ENCODE assay signal across 8 mouse cellular contexts in genomic region chr5:76974554-76975285, GRCm38 (mm10). TPM values are rescaled to one million over a fixed set of nuclear protein-coding genes. Genes with fewer than 3 reads are reported as not detected.
A peak's percentile ranks its signal among the peaks of the same experiment; 100 is the strongest.
DNase-seq lines count a peak whose midpoint lies in the region; ATAC-seq lines count a peak whose summit lies in the region.

TSS of gene Srp72 (plus strand) at chr5:76974683.

- intact Hi-C loops in left cerebral cortex, postnatal 4 days (cut with DNase I): no loop called here

- under 1% methylated on average over 60 of the region's 60 CpGs for WGBS in embryonic facial prominence, embryonic 11.5 days
- WGBS in midbrain, embryonic 11.5 days: under 1% methylated on average over 57 of the region's 60 CpGs

- peak within 1 kb of the TSS; percentile 78 for H3K4me2 ChIP-seq in embryonic facial prominence, embryonic 11.5 days (ENCODE audit: low read depth, low read length)
- peak within 1 kb of the TSS; percentile 88 for H3K4me2 ChIP-seq in midbrain, embryonic 11.5 days

- H3K27ac ChIP-seq in embryonic facial prominence, embryonic 11.5 days (replicated peaks; ENCODE audit: low read depth, low read length): no peak within 1 kb of the TSS; the same call in 1 of the 2 replicates
- peak within 1 kb of the TSS; percentile 33 for H3K27ac ChIP-seq in midbrain, embryonic 11.5 days (ENCODE audit: low read depth, low read length)

- peak within 1 kb of the TSS; percentile 82 for H3K9ac ChIP-seq in embryonic facial prominence, embryonic 11.5 days (replicated peaks; ENCODE audit: low read length)
- peak within 1 kb of the TSS; percentile 67 for H3K9ac ChIP-seq in midbrain, embryonic 11.5 days (ENCODE audit: low read length)

- H3K27me3 ChIP-seq in embryonic facial prominence, embryonic 11.5 days (ENCODE audit: control insufficient read depth, insufficient read depth, low read length): no peaks in the 10 kb centered on the region
- H3K27me3 ChIP-seq in midbrain, embryonic 11.5 days (ENCODE audit: control insufficient read depth, insufficient read depth, low read length): no peaks in the 10 kb centered on the region

- no peaks in the 10 kb centered on the region; the same call in none of the 2 replicates for H3K36me3 ChIP-seq in embryonic facial prominence, embryonic 11.5 days (replicated peaks; ENCODE audit: control insufficient read depth, insufficient read depth, low read depth, low read length)
- H3K36me3 ChIP-seq in midbrain, embryonic 11.5 days (ENCODE audit: control insufficient read depth, insufficient read depth, low read length): peaks cover 7% of the 10 kb centered on the region; the same call in 1 of the 2 replicates

- H3K4me3 ChIP-seq in embryonic facial prominence, embryonic 11.5 days (ENCODE audit: low read depth, low read length): peak within 1 kb of the TSS; percentile 91
- peak within 1 kb of the TSS; percentile 58 for H3K4me3 ChIP-seq in midbrain, embryonic 11.5 days (ENCODE audit: low read depth, low read length)

- DNase-seq in adrenal gland, postnatal 25 days: peak; percentile 89
- DNase-seq in embryonic facial prominence, embryonic 11.5 days (ENCODE audit: low spot score): peak; percentile 92
- peak; percentile 99 for DNase-seq in heart, adult 11 months
- DNase-seq in kidney, adult 11 months: peak; percentile 75
- peak; percentile 88 for DNase-seq in left cerebral cortex, postnatal 4 days
- peak; percentile 98 for DNase-seq in midbrain, embryonic 11.5 days (ENCODE audit: low spot score, missing footprints)
- peak; percentile 92 for DNase-seq in right cerebral cortex, postnatal 4 days
- peak; percentile 94 for DNase-seq in yolk sac, embryonic 10.5 days (ENCODE audit: low spot score)

- no peaks in the 10 kb centered on the region; the same call in 1 of the 2 replicates for H3K4me1 ChIP-seq in embryonic facial prominence, embryonic 11.5 days (ENCODE audit: control insufficient read depth, insufficient read depth, low read length)
- peaks cover 11% of the 10 kb centered on the region for H3K4me1 ChIP-seq in midbrain, embryonic 11.5 days (ENCODE audit: control insufficient read depth, insufficient read depth, low read length)

- peak; percentile 91 for ATAC-seq in embryonic facial prominence, embryonic 11.5 days (replicated peaks; ENCODE audit: insufficient number of reproducible peaks, low FRiP score, low TSS enrichment, low read depth)
- peak; percentile 97 for ATAC-seq in midbrain, embryonic 11.5 days (ENCODE audit: low FRiP score)

- H3K9me3 ChIP-seq in embryonic facial prominence, embryonic 11.5 days (replicated peaks; ENCODE audit: control insufficient read depth, low read length): no peaks in the 10 kb centered on the region
- H3K9me3 ChIP-seq in midbrain, embryonic 11.5 days (ENCODE audit: control insufficient read depth, low read length): no peaks in the 10 kb centered on the region

RNA-seq across cellular contexts. Expression of gene Srp72, which starts in this region (rescaled TPM):
- 120 and 150 TPM in 2 replicates for total RNA-seq in adrenal gland, postnatal 25 days (2021)
- 87.4 and 89.5 TPM in 2 replicates for polyA plus RNA-seq in embryonic facial prominence, embryonic 11.5 days (2014; fragmentation: Nextera tagmentation; extraction: Ambion mirVana)
- total RNA-seq in left cerebral cortex, postnatal 4 days (2021): 100 to 1,000 TPM; 121 to 134 TPM
- 71.9 and 74.5 TPM in 2 replicates for polyA plus RNA-seq in midbrain, embryonic 11.5 days (2014; fragmentation: Nextera tagmentation; extraction: Ambion mirVana)
